8 mouse cellular contexts compared by ENCODE assay signal in genomic region chr15:101315832-101316231, GRCm38 (mm10). TPM values are rescaled to one million over a fixed set of nuclear protein-coding genes. Genes with fewer than 3 reads are reported as not detected.
DNase-seq lines count a peak whose midpoint lies in the region; ATAC-seq and TF ChIP-seq lines count a peak whose summit lies in the region.

No protein-coding gene starts in this region.

- H3K79me2 ChIP-seq in macrophage (ENCODE audit: inconsistent target): peaks cover 8% of the 10 kb centered on the region; the same call in 1 of the 2 replicates

- intact Hi-C loops in left cerebral cortex, adult 2 months (cut with DNase I): loop anchor here (1.0 to 5.0 kb wide), 2 partner anchors 76 to 94 kb away; partner anchors contain the start of gene Grasp

- H3K36me3 ChIP-seq in macrophage (ENCODE audit: inconsistent target): no peaks in the 10 kb centered on the region

- H3K4me3 ChIP-seq in left cerebral cortex, adult 2 months: peak overlapping the region; percentile 51
- H3K4me3 ChIP-seq in macrophage (ENCODE audit: inconsistent target): peak overlapping the region; percentile 55

- peak; percentile 86 to 88 for DNase-seq in gastrocnemius, adult 8-10 months (ENCODE audit: low spot score in 2 of 2)
- DNase-seq in hindlimb bud, embryonic 11.5 days (ENCODE audit: extremely low spot score, low read depth, low spot score): peak; percentile 85
- DNase-seq in left cerebral cortex, adult 2 months (ENCODE audit: extremely low spot score in 1 of 2, low spot score in 2 of 2): peak; percentile 89 to 91
- DNase-seq in retina, postnatal 7 days (ENCODE audit: low read depth, low spot score): peak; percentile 64
- peak; percentile 74 to 84 for DNase-seq in urinary bladder, adult 18-20 months (ENCODE audit: low spot score in 2 of 2)

- H3K27ac ChIP-seq in left cerebral cortex, adult 2 months: peak overlapping the region; percentile 29
- peak overlapping the region; percentile 82 for H3K27ac ChIP-seq in macrophage

- WGBS in macrophage (ENCODE audit: missing documents): 1% methylated on average over 10 of the region's 11 CpGs

- peak; percentile 97 for TF ChIP-seq CTCF in left cerebral cortex, adult 2 months (IDR thresholded peaks at IDR 0.05)

- peak; percentile 90 for ATAC-seq in activated CD4-positive, CD25-positive, alpha-beta regulatory T cell, adult 4 months
- peak; percentile 75 for ATAC-seq in common myeloid progenitor, adult 5-6 weeks (replicated peaks; ENCODE audit: low read depth, poor library complexity, severe bottlenecking)

RNA-seq across cellular contexts. Expression of gene 6030408B16Rik, which starts 22.8 kb away (rescaled TPM):
- polyA plus RNA-seq in activated CD4-positive, CD25-positive, alpha-beta regulatory T cell, adult 4 months (2017; shearing (Covaris generic)): under 1 TPM in 1 of 2 experiments, not detected in 1; 0.38 TPM
- 0.78 TPM in 1 of 2 replicates, not detected in the other for total RNA-seq in common myeloid progenitor, adult 5-6 weeks (2017)
- not detected for total RNA-seq in gastrocnemius, adult 8-10 months (2022)
- total RNA-seq in left cerebral cortex, adult 2 months (2021): under 1 TPM; 0.30 to 0.41 TPM
- total RNA-seq in macrophage (2018; cell fraction: chromatin; rRNA removed): 1 to 10 TPM in 2 of 26 experiments, under 1 TPM in 11, not detected in 13; 0.35 to 1.2 (median 0.49) TPM
- not detected for total RNA-seq in macrophage (2018; cell fraction: cytosol; rRNA removed)
- 1 to 10 TPM in 1 of 26 experiments, under 1 TPM in 3, not detected in 22; 0.39 to 1.3 (median 0.60) TPM for total RNA-seq in macrophage (2018; cell fraction: nucleus; rRNA removed)
- not detected in 3 replicates for polyA plus RNA-seq in macrophage (2018)

RNA-seq across cellular contexts. Expression of gene Atg101, which starts 31.8 kb away (rescaled TPM):
- polyA plus RNA-seq in activated CD4-positive, CD25-positive, alpha-beta regulatory T cell, adult 4 months (2017; shearing (Covaris generic)): 10 to 100 TPM; 42.8 to 43.6 TPM
- 30.7 and 34.8 TPM in 2 replicates for total RNA-seq in common myeloid progenitor, adult 5-6 weeks (2017)
- total RNA-seq in gastrocnemius, adult 8-10 months (2022): 10 to 100 TPM; 28.6 to 35.4 (median 31.8) TPM
- total RNA-seq in left cerebral cortex, adult 2 months (2021): 10 to 100 TPM; 41.9 to 44.5 TPM
- 10 to 100 TPM in 15 of 26 experiments, 1 to 10 TPM in 11; 3.2 to 27.1 (median 11.0) TPM for total RNA-seq in macrophage (2018; cell fraction: chromatin; rRNA removed)
- 10 to 100 TPM; 10.5 to 25.7 (median 19.1) TPM for total RNA-seq in macrophage (2018; cell fraction: cytosol; rRNA removed)
- 10 to 100 TPM in 20 of 26 experiments, 1 to 10 TPM in 6; 6.5 to 19.8 (median 11.5) TPM for total RNA-seq in macrophage (2018; cell fraction: nucleus; rRNA removed)
- polyA plus RNA-seq in macrophage (2018): 19.7 to 26.3 TPM (median 22.9 TPM) in 3 replicates

RNA-seq across cellular contexts. Expression of gene Krt80, which starts 54.1 kb away (rescaled TPM):
- not detected for polyA plus RNA-seq in activated CD4-positive, CD25-positive, alpha-beta regulatory T cell, adult 4 months (2017; shearing (Covaris generic))
- 1.5 and 1.7 TPM in 2 replicates for total RNA-seq in common myeloid progenitor, adult 5-6 weeks (2017)
- total RNA-seq in gastrocnemius, adult 8-10 months (2022): 1 to 10 TPM; 1.1 to 3.4 (median 2.5) TPM
- total RNA-seq in left cerebral cortex, adult 2 months (2021): 1 to 10 TPM; 2.9 to 3.9 TPM
- total RNA-seq in macrophage (2018; cell fraction: chromatin; rRNA removed): under 1 TPM in 9 of 26 experiments, not detected in 17; 0.13 to 0.46 (median 0.29) TPM
- total RNA-seq in macrophage (2018; cell fraction: cytosol; rRNA removed): under 1 TPM; 0.03 to 0.68 (median 0.29) TPM
- total RNA-seq in macrophage (2018; cell fraction: nucleus; rRNA removed): under 1 TPM in 15 of 26 experiments, not detected in 11; 0.10 to 0.79 (median 0.27) TPM
- polyA plus RNA-seq in macrophage (2018): 0.51 to 0.83 TPM (median 0.56 TPM) in 3 replicates

Comparison
In these comparisons a context has a peak if more than half of its experiments do, and no peak if none do; other contexts are left out.
1. Peak in every context shown above with its lines: DNase-seq, ATAC-seq, H3K4me3 ChIP-seq and H3K27ac ChIP-seq.